Mouse (Mus musculus): ENCODE measurements at regions not wholly inside any gene's neighbourhood (a gene's known extent, or its start where the extent isn't known, plus 50 kb on each side); places are given as distances from the start of the nearest gene placed in this dataset.

DNA sequence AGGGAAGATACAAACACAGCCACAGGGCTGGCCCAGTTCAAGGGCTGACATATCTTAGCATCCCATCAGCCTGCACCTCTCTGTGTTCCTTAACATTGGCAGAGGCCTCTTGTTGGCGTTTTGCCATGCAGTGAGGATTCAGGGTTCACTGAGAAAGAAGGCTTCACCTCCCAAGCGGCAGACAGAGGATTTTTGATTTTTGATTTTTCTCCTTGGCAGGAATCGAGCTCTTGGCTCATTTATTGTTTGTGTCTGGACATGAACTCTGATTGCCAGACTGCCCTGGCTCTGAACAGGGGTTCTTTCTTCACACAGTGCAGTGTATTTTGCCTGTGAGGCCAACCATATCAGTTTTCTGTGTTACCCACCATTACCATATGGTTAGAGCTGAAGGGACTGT lies 259.9 kb upstream of the Dcn start:
- DNase-seq (ENCODE audit: extremely low read depth, low read depth, low spot score): peak; percentile 23

DNA sequence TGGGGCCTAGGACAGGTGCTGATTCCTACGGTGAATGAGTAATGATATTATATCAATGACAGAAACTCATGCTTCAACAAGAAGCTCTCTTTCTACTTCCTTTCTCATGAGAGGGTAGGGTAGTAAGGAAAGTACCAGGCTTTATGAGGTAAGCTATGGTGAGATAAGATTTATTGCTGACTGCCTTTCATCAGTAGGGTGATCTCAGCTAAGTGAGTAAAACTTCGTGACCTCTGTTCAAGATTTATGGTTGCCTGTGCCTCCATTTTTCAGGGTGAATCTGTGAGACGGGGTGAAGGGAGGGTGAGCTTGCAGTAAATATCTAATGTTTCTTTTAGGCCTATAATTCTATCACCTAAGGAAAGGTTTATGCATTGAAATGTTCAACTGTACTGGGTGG lies 259.0 kb upstream of the Dcn start:
- no peak for DNase-seq (ENCODE audit: extremely low read depth, low read depth, low spot score)

DNA sequence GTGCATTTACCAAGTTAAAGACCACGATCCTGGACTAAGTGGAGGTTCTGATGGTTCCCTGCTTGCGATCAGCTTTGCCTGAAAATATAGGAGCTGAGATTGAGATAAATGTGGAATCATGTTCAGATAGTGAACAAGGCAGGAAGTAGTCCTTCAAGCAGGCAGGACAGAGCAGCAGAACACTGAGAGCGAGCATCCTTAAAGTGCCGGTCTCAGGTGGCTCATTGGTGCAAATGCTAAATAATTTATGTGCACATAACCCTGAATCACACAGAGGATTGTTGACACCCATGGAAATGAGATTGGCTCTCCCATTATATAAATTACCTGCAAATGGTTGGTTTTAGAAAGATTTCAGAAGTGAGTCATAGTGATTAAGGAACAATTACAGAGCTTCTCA lies 243.8 kb upstream of the Dcn start:
- DNase-seq (ENCODE audit: extremely low read depth, low read depth, low spot score): no peak

DNA sequence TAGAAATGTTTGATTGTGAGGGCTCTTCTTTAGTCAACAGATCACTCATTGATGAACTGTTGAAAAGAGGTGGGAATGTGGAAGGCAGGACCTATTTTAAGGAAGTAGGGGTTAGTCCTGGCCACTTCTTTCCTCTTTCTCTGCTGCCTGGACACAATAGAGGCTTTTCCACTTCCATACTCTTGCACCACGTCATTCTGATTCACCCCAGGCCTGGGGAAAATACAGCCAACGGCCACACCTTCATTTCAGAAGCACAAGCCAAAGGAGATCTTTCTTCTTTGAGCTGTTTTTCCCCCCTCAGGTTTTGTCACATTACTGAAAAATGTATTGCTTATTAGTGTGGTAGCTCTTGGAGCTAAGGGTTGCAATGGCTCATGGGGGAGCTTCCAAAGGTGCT lies 237.9 kb upstream of the Dcn start:
- no peak for DNase-seq (ENCODE audit: extremely low read depth, low read depth, low spot score)

DNA sequence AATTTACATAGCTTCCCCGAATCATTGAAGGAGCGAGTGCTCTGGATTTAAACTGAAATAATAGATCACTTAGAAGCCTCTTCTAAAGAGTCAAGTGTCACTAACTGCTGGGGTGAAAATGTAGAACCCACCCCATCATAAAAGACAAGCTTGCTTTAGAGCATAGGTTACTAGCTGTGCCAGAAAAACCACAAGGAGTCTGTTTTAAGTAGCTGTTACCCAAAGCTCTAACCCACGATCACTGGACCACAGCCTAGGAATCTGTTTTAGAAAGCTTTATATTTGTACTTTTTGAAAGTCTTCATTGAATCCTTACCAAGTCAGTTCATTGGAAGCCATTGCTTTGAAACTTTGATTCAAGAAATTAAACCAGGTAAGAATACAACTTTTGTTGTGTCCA lies 233.7 kb upstream of the Dcn start:
- DNase-seq (ENCODE audit: extremely low read depth, low read depth, low spot score): no peak

DNA sequence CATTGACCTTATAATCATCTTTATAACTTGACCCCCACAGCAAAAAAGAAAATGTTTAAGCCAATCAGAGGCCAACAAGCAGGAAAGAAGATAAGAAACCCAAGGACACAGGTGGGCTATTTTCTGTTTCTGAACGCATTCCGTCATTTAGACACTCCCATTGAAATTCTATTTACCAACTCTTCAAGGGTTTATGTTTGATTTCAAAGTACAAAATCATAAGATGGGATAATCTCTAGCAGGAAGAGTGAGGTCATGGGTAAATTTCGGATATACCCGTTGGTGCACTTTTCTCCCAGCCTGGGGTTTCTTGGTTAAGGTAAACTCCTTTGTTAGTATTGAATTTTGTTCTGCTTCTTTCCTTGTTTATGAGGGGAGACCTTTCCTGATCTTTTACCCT lies 230.9 kb upstream of the Dcn start:
- no peak for DNase-seq (ENCODE audit: extremely low read depth, low read depth, low spot score)

DNA sequence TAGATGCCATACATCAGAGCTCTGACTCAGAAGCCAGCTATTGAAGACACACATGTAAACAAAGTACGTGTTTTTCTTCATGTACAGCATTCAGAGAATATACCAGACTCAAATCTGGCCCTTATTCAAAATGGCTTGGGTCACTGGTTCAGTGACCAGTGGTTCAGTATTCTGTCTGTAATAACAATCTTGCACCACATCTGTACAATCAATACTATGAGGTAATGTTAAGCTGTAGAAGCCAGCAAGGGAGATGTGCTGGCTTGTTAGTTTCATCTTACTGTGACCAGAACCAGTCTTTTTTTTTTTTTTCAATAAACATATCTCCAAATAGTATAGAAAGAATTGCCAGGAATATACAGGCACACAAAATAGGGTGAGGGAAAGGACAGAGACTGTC lies 229.6 kb upstream of the Dcn start:
- DNase-seq (ENCODE audit: extremely low read depth, low read depth, low spot score): no peak

DNA sequence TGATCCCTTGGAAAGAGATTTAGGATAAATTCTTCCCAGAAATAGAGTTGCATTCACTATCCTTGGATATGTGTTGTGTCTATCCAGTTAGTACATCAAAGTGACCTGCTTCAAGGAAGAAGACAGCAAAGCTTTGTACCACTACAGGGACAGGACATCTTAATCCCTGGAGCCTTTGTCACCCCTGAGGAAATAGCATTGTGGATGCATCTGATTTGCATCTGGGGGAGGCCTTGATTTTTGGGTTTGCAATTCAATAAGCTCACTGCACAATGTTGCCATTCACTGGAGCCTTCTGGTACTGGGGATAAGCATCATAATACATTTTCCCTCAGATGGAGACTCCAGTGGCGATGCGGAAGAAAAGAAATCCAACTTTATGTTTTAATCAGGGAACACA lies 229.2 kb upstream of the Dcn start:
- DNase-seq (ENCODE audit: extremely low read depth, low read depth, low spot score): no peak

DNA sequence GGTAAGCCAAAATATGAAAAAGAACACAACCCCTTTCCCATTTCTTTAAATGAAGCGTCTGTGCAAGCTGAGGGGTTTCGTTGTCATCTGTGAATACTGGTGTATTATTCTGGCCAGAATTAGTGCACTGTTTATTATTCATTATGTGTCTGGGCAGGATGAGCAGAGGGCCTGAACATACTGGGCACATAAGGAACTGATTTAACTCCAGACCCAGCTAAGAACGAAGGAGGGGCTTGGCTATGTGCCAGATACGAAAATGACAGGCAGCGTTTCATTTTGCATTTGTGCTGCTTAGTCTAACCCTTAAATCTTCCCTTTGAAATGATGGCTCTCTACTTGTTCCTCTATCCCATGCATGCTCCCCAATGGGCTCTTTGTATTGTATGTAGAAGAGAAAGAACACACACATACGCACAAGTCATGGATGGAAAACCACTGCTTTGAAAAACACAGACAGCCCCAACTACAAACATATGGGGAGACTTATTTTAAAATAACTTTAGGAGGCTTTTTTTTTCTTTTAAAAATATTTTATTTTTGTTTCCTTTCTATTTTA lies 213.4 kb upstream of the Dcn start:
- DNase-seq (ENCODE audit: extremely low read depth, low read depth, low spot score): no peak

DNA sequence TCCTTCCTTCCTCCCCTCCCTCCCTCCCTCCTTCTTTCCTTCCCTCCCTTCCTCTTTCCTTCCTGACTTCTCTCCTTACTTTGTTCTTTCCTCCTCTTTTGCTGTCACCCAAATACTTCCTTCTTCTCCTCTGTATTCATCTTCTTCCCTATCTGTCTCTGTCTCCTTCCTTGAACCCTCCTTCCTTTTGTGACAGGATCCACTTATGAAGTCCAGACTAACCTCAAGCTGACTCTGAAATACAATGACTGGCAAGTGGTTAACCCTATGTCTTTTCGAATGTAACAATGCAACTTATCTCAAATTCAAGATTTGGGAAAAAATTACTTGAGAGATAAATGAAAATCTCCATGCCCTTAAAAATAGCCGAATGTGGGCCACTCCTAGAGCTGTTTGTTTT lies 197.0 kb upstream of the Dcn start:
- no peak for DNase-seq (ENCODE audit: extremely low read depth, low read depth, low spot score)

DNA sequence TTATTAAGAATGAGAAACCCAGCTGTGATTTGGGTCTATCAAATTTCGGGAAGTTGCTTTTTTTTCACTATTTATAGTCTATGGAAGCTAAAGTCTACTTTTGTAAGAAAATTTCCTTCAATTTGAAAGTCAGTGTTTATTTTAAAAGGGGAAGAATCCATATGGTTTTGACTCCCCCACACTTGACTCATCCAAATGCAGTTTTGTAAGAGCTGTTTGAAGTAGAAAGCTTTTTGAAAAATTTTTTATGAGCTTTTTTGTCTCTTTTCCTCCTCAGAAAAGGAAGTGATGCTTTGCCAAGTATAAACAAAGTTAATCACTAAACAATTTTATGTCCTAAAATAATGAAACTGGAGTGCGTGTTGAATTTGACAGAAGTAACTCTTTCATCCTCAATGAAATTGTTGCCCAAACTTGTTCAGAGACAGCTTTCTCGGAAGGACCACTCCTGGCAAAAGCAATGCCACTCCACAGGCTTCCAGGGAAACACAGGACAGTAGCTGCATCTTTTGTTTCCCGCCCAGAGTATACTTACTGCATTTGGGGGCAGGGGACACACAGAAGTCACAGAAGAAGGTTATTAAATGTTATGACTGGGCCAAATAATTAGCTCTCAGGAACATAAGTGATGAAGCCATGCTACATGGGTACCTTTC lies 196.4 kb upstream of the Dcn start:
- no peak for DNase-seq (ENCODE audit: extremely low read depth, low read depth, low spot score)

DNA sequence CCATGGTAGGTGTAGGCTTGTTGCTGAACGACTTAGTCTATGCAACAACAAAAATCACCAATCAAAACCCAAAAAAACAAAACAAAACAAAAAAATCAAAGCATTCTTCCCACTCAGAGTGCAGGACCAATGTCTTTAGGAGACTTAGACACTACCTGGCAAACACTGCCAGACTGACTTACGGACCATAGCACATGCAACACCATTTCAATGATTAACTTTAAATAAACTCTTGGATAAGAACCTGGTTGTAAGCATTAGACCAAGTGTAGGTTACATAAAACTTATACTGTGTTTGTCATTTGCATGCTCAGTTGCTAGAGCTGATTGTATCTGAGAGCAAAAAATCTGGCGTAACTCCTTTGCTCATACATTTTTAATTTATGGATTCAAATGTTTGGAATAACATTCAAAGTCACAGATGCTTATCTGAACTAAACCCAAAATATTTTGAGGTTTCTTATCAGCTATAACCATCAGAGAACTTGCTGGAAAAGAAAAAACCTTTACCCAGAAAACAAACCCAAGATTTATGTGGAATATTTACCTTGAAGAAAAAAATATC lies 174.5 kb upstream of the Dcn start:
- no peak for DNase-seq (ENCODE audit: extremely low read depth, low read depth, low spot score)

DNA sequence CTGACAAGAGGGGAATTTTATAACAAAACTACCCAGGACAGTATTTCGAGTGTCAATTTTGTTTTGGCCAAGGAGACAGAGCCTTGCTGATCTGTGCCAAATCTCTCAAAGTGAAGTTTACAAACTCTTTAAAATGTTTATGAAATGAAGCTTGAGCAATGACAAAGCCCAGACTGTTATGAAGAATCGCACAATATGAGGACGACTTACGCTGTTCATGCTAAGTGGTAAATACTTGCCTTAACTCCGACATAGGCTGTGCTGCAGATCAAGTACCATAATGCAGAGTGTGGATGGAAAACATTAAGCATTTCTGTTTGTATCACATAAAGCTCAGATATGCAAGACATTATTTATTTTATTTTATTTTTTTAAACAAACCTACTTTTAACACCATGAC lies 169.8 kb upstream of the Dcn start:
- DNase-seq (ENCODE audit: extremely low read depth, low read depth, low spot score): no peak

DNA sequence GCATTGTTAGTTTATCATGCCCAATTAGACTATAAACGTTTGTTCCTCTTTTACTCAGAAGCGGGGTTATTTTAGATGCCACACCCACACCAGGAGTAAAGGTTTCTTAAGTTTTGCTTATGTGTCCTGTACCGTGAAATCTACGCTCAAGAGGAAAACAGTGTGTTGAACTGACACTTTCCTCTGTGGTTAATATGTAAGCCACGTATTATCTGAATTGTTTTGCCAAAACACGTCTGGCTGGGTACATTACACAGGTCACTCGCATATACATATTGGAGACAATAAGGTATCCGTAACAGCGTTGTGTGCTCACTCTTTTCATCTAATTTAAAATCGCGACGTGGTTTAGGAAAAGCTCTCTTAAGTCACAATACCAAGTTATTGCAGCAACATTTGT lies 166.9 kb upstream of the Dcn start:
- DNase-seq (ENCODE audit: extremely low read depth, low read depth, low spot score): no peak

DNA sequence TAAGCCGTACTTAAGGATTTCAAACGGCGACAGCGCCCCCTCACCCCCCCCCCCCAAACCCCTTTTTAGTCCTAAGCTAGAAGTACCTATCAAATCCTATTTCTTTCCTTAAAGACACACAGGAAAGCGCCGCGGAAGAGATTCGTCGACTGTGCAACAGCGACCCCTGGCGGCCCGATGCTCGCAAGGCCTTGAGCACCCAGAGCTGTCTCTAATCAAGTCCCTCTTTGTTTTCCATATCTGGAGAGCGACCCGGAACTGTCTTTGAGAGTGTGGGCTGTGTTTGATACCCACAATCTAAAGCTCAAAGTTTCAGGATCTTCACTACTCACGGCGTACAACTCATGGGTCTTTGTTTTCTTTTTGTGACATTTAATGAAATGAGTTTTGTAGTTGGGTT lies 166.4 kb upstream of the Dcn start:
- no peak for DNase-seq (ENCODE audit: extremely low read depth, low read depth, low spot score)

DNA sequence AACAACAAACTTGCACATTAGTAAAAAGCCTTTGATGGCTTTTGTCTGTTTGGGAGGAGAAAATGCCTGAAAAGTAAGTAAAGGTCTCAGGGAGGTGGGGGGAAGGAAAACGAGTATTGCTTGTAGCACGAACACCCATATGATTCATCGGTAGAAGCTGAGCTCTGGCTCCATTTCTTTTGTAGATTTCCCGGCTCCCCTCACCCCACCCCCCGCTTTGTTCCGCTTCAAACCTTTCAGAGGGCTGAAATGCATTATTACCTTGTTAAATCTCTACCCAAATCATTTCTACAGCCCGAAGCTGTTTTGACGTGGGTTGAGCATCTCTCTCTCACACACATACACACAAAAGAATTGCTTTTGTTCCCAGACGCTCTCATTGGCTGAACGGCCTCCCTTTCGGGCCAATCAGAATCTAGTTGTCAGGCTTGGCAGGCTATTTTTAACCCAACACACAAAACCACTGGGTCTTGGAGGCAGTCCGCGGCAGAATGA lies 166.0 kb upstream of the Dcn start:
- DNase-seq (ENCODE audit: extremely low read depth, low read depth, low spot score): no peak

DNA sequence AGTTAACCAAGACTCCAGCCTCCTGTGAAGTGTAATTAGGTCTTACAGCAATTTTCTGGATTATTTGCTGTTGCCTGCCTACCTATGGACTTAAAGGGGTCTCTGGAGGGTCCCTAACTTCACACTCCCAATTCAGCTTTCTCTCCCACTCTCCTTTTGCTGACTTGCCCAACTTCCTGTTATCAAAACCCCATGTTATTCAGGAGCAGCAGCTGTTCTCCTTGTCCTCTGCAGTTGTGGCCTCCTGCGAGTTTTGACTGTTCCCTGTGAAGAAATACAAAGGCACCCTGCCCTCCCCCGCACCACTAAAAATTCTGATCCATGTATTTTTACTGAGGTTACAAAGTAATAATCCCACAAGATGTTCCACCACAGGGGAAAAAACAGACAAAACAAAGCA lies 146.8 kb upstream of the Dcn start:
- no peak for DNase-seq (ENCODE audit: extremely low read depth, low read depth, low spot score)

DNA sequence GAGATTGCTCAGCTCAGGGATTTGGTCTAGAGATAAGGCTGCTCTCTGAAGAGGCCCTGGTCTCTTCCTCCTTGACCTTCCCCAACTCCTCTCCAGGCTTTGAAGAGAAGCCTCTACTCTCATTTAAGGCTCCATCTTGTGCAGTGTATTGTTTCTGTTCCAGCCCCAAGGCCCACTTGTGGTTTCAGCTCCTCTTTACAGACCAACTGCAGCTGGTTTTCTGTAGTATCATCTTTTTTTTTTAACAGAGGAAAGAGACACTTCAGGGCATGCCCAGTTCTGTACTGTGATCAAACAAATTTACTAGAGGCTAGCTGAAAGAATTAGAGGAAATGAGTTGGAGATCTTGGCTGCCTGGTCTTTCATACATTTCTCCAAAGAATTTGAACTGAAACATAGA lies 145.4 kb upstream of the Dcn start:
- DNase-seq (ENCODE audit: extremely low read depth, low read depth, low spot score): no peak

DNA sequence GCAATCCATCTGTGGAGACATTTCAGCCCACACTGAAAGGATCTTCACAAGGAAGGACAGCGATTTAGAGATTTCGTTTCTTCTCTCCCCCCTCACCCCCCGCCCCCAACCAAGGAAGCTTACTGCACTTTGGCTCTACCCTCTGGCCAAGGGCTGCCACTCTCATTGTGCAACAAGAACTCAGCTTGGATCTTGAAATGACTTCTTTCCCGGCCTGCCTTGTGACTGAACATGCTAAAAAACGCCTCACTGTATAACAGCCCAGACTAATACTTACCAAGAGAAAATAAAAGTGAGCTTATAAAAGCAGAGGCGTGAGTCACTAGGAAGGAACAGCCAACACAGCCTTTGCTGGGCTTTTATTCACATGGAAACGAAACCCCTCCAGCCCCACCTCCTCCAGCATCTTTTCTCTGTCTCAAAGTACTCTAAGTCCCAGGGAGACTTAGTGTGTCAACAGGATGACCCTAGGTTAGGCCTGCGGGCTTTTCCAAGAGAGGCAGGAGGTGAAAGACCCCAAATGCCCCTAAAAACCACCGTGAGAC lies 144.7 kb upstream of the Dcn start:
- DNase-seq (ENCODE audit: extremely low read depth, low read depth, low spot score): no peak

DNA sequence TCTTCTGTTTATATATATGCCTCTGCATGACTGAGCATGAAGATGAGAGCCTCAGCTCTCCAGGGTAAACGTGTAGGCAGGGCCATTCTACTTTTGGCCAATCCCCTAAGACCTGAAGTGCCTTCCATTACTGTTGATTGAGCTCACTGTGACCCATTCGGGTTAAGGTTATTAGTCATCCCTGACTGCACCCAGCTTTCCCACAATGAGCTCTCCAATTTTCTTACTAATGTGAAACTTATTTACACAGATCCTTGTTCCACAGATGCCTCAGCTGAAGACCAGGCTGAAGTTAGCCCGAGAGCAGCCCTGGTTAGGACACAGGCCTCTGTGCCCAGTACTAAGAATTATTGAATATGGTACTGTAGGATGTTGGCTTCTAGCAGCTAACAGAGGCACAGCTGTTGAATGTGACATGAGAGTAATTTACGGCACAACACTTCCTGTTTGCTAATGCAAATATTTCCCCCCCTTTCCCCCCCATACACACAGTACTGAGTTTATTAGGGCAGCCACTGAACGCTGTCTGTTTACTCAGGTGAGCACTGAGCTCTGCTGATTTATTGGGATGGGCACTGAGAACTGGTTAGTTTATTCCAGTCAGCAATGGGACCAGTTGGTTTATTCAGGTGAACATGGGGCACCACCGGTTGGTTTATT lies 141.2 kb upstream of the Dcn start:
- no peak for DNase-seq (ENCODE audit: extremely low read depth, low read depth, low spot score)

DNA sequence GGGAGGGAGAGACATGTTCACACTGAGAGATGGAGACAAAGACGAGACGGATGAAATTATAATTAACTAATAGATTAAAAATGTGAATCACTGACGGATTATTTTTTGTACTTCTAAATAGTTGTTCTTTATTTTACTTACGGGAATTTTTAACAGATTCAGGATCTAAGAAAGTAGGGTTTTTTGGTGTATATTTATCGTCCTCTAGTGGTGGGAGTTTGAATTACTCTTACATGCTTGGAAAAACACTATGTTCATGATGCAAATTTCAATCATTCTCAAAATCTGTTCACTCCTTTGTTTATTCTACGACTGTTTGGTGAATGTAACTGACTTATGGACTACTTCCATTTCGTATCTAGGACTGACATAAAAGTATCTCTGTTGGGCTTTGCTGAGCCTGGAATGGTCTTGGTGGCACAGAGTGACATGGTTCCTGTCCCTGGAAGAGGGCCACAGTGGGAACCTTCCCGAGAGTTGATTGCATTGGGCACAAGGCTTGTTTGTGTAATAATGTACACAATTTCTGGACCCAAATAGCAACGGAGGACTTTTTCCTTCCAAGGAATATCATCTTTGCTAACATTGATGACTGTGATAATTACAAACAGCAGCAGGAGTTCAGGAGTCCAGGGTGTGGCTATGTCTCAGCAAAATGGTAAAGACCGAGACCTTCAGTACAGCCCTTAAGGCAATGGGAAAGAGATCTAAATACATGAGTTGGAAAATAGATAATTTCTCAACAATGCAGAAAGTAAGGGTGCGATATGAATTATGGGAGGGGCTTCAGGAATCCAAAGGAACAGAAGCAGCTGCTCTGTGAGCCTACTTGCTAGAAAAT lies 139.3 kb upstream of the Dcn start:
- DNase-seq (ENCODE audit: extremely low read depth, low read depth, low spot score): no peak
